Mouse (Mus musculus) left cerebral cortex, adult 9 months (tissue): ENCODE results near the gene Prss48.
"Not testable (repeated sequence)": the region's sequence is repeated elsewhere in the genome, so short reads cannot be mapped to it uniquely, and the experiment has no call there.

Experiments
- DNase-seq, 2 experiments: peaks; one replicate each; pipeline ENCODE4 v3.0.0; 2022; ENCODE audit warnings: low spot score in 2 of 2

Prss48 gene

DNA sequence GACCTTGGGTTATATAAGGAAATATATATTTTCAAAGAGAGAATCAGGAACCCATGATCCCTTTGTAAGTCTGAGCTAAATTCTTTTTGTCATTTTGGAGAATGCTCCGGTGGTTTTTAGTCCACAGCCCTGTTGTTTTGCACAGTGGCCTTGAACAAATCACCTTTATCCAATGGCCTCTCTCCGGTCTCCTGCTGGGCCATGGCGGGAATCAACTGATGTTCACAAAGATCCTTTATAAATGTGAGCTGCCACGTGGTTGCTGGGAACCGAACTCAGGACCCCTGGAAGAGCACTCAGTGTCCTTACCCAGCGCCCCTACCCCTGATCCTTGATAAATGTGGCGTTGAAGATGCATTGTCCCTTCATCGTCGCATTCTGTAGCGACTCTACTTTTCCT is 2.5 kb upstream of the Prss48 start:
- no peak for DNase-seq

DNA sequence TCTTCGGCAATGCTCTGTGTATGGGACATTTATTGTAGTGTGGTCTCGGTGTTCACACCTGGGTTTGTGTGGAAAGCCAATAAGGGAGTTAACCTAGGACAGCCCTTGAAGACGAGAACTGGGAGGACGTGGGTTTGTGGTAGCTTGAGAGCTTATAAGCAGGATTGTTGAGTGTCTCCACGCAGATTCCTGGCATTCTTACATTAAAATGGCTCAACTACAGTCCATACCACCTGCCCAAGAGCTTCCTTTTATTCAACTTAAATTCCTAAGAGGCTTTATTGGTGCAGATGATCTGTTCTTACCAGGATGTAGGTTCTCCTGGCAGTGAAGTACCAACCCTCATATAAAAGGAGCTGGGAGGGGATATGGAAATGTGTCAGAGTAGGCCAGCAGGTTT is 649 bp upstream of the Prss48 start:
- DNase-seq = no peak

DNA sequence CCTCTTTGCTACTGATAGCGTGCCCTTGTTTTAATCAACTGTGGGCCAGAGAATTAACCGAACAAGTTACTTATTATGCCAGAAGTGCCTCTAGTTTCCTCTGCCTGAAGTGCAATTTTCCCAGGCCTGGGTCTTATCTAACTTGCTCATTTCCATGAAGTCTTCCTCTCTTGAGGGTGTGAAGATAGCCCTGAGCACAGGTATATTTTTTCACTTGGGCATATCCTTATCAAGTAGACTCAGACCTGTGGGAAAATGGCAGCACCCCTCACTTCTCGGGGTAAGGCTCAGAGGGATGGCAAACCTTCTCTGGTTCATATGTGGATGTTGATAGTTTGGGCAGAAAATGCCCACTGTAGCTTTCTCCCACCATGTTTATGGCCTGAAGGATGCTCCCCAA is 1.0 kb downstream of the Prss48 start:
- DNase-seq = no peak

DNA sequence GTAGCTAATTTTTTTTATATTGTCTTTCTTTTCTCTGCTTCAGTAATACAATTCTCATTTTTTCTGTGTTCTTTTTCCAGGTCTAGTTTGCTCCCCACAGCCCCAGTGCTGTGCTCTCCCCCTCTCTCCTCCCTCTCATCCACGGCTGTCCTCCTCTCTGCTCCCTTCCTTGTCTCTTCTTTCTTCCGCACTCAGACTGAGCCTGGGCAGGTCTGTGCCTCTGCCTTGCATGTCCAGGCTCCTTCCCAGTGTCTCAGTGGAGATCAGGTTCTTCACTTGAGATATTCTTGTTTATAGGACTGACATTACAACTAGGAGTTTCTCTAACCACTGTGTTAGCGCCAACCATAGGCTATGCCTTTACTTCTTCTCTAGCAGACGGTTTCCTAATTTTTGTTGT is 7.6 kb downstream of the Prss48 start:
- no peak for DNase-seq

DNA sequence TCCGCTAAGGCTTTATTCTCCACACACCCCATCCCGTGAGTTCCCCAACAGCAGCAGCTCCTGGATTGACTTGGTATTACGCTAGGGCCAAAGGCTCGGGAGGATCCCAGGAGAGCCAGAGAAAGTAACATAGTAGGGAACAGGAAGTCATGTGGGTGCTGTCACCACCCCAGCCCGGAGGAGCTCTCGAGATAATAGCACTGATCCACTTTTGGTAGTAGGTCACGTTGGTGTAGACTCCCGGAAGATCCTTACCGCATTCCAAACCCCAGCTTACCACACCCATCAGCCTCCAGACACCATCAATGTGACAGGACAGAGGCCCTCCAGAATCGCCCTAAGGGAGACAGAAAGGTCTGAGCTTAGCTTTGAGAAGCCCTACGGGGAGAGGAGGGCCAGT is 8.5 kb downstream of the Prss48 start:
- no peak for DNase-seq

DNA sequence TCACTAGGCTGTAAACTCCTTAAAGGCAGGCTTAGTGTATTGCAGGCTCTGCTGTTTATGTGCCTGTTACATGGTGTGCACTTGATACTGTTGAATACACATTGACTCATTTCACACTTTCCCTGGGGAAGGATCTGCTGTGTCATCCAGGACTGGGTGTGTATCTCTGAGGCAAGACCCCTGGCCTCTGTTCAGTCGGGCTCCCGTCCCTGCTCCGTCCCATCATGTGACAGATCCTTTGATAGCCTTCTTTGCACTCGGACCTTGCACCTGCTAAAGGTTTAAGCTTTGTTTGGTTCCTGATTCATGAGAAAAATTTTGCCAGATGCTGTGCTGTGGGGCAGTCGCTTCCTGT is 10.5 kb downstream of the Prss48 start:
- DNase-seq = no peak

DNA sequence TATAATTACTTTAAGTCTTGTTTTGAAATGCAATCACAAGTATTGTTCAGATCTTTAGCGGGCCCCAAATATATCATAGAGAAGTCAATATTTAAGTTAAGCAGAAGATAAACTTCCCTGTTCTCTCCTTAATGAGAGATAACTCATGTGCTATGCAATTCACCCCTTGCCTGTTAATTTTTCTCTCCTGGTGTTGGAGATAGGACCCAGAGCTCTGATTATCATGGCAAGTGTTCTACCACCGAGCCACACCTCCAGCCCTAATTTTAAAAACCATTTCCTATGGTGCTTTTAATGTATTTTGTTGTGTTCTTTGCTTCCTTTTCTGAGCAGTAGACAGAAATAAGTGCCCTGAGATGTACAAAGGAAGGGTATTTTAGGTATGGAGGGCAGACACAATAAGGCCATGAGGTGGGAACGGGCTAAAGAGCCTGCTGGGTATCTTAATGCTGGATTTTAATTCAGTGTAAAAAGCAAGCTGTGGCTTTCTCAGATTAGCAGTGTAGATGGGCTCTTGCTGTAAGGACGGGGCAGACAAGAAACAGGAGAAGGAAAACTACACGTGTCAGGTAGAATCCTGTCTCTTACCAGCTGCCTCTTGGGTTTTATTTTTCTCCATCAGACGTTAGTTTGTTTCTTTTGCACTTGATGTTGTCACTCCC is 11.0 kb downstream of the Prss48 start:
- no peak for DNase-seq

DNA sequence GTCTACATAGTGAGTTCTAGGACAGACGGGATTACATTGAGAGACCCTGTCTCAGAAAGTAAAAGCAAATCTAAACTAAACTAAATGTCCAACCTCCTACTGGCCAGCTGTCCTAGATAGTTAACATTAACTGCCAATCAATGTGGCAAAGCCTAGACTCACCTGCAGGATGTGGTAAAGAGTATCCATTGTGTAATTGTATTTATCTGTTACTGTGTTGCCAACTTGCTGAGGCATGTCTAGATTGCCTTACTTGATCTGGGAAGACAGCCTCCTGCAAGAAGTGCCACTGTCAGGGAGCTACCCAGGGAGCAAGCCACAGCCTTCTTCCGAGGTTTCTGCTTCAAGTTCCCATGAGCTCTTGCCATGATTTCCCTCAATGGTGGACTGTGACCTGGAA is 15.1 kb downstream of the Prss48 start:
- no peak for DNase-seq

DNA sequence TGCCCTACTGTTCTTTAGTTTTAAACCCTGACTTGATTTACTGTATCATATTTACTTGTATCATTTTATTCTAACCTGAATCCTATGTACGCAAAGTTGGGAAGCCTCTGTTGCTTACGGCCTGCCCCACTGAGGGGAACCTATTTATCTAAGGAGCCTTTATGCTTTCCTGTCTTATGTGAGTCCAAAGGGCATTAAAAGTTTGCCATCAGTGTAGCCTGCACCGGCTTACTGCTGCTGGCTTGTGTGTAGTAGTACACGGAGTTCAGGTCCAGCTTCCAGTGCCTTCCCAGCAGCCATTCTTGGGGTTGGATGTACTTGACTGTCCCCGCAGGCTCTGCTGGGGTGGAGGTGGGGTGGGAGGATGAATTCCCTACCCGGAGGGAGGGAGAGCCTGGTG is 17.8 kb downstream of the Prss48 start:
- DNase-seq = no peak

DNA sequence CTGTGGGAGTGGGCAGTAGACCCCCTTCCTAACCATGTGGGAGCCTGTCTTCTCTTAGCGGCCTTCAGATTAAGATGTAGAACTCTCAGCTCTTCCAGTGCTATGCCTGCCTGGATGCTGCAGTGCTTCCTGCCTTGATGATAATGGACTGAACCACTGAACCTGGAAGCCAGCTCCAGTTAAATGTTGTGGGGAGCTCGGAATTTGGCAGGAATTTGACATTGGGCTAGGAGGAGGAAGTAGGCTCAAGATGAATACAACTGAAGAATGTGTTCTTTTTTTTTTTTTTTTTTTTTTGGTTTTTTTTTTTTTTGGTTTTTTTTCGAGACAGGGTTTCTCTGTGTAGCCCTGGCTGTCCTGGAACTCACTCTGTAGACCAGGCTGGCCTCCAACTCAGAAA is 20.5 kb downstream of the Prss48 start:
- DNase-seq = not testable (repeated sequence)

DNA sequence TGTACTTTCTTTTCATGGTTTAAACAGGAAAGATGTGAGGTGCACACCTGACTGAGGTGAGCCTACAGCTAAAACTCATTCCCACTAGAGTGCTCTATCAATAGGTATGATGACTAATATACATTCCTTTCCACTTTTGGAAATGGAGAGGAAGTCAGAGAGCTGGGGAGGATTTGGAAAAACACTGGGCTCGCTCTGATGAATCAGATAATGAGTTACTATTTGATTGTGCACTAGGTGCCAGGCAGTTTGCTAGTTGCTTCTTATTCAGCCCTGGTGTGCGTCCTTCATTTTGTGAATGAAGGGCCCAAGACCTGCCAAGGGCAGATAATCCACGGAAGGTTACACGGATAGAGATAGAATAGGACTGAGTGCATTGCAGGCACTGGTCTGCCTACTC is 22.3 kb downstream of the Prss48 start:
- DNase-seq = no peak

DNA sequence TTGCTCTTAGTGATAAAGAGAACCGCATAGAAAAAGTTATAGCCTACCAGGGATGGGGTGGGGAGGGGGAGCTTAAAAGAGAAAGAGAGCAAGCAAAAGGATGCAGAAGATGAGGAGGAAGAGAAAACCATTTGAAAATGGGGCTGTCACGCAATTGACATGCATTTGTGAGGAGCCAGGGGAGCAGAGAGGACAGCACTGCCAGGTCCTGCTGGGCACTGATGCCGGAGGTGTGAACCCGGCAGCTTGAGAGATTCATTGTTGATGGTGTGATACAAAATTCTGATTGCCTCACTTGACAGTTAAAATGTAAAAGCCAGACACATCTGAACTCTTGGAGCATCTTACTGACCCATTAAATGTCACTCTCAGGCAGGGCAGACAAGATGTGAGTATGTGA is 27.8 kb downstream of the Prss48 start:
- DNase-seq = no peak

DNA sequence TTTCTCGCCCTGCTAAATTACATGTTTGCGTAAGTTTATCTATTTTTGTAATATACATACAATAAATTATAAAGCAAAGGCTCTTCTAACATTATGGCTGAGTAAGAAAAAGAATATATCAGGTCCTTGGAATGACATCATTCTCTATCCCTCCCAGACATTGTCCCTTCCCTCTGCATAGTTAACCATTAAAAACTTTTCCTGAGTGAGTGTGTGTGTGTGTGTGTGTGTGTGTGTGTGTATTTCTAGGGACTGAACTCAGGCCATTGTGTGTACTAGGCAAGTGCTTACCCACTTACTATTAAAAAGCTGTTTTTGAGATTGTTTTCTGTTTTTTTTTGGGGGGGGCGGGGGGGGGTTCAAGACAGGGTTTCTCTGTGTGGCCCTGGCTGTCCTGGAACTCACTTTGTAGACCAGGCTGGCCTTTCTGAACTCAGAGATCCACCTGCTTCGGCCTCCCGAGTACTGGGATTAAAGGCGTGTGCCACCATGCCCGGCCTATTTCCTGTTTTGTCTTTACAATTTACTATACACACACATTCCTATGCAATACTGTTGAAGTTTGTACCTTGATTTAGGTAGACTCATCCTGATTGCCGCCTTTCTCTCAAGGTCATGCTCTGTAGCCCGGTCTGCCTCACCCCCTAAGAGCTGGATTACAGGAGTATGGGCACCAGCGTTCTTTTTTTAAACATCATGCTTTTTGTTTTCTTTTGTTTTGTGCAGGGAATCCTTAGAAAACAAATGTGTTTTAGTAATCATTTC is 28.7 kb downstream of the Prss48 start:
- DNase-seq = no peak

DNA sequence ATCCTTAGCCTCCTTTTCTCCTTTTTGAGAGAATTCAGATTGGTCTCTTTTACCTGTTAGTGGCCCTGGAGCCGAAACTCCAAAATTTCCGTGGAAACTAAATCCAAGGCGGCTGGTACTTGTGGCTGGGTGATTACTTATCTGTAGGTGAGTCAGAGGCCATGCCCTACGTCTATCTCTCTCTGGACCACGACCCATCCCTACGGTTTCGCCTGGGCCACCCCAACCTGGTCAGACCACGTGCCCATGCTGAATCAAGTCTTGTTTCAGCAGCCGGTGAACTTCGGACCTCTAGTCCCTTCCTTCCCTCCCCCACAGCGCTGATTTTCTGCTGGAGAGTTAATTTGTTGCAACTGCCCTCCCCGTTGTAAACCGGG is 30.7 kb downstream of the Prss48 start:
- DNase-seq = no peak

DNA sequence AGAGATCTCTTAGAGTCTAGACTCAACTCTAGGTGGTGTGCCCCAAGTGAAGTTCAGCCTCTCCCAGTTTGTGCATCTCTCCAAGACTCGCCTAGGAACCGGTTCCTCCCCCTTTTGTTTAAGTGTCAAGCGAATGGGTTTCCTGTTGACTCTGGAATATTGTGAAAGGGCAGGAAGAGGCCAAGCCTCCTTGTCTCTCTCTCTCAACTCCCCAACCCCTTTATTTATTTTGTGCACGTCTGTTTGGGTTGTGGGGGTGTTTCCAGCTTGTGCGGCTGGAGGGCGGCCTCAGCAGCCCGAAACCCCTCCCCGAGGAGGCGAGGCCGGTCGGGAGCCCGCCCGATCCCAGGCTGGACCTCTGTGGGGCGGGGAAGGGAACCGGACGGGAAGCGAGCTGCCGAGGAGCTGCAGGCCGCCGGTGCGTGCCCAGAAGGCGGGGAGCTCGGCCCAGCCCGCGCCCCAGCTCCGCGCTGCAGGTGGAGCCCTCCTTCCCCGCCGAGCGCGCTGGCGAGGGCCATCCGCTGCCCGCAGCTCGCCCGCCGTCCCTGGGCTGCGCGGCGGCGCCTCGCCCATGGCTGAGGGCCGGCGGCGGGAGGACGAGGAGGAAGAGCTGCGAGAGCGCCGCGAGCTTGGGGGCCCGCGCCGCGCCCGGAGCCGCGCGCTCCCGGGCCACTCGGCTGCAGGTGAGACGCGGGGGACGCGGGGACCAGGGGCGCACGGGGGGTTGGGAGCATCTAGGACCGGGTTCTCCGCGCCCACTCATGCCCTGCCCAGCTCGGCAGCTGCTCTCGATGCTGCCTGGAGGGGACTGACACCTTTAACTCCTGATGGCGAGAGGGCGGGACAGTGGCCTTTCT is 31.3 kb downstream of the Prss48 start, which contains the start of gene Sh3d19:
Sh3d19 (plus strand) TSS at position 368 of the 857 bp plus-strand sequence.
- peak in 1 of 2 experiments; percentile 50 for DNase-seq

DNA sequence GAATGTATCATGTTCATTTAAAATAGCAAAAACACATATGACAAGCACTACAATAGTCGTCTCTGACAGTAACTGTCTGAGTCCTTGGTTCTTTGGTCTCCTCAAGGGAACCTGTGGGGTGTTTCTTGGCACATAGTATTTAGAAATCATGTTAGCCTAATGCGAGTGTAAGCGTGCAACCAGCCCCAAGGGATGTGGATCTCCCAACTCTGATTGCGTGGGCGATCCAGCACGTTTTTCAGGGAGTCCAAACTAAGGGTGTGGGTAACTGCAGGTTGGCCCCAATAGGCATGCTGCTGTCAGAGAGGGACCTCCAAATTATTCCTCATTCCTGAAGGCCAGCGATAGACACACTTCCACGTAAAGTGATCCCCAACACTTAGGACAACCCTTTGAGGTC is 33.3 kb downstream of the Prss48 start:
- no peak for DNase-seq

DNA sequence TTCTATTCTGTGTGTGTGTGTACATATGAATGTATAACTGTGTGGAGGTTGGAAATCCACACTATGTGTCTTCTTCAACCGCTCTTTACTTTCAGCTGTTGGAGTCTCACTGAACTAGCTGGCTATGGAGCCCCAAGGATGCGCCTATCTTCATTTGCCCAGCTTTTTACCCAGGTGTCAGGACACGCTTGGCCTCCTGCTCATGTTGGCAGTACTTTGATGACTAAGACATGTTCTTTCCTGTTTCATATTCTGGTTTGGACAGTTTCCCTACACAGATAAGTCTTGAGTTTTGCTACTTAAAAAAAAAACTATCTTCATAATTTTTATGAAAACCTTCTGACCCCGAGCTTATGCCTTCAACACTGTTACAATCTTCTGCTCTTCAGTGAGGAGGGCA is 36.8 kb downstream of the Prss48 start:
- DNase-seq = no peak

DNA sequence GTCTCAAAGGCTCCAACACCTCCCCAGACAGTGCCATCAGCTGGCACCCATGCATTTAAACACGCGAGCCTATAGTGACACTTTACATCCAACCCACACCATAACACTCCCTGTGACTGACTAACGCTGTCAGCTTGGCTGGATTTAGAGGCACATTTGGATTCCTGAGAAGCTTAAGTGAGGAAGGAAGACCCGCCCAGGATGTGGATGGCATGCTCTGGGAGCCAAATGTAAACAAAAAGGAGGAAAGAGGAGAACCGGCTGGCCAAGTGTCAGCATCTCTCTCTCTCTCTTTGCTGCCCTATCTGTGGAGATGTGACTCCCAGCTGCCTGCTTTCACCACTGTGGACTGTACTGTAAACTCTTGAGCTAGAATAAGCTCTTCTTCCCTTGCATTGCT is 41.2 kb downstream of the Prss48 start:
- peak in 1 of 2 experiments; percentile 20 for DNase-seq

DNA sequence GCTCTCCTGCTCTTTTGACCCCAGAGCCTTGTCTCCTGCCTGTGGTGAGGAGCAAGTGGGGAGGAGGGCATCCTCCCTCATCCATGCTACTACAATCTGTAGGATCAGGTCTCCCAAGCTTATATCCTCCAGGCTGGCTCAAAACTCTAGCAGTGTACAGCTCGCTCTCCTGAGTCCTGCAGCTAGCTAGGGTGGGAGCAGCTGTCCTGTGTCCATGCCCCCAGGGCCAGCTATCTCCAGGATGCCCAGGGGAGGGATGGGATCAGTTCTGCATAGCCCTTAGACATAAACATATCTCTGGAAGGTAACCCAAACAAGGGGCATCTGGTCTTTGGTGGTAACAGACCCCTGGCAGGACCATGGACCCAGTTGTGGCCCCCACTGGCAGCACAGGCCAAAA is 42.6 kb downstream of the Prss48 start:
- DNase-seq = no peak

DNA sequence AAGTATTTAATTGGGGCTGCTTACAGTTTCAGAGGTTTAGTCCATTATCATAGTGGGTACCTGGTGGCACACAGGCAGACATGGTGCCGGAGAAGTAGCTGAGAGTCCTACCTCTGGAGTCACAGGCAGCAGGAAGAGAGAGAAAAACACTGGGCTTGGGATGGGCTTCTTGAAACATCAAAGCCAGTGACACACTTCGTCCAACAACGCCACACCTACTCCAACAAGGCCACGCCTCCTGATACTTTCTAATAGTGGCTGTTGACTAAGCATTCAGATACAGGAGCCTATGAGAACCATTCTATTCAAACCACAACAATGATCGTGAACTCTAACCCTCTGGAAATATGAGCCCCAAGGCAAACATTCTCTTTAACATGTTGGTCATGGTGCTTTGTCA is 46.6 kb downstream of the Prss48 start:
- no peak for DNase-seq

DNA sequence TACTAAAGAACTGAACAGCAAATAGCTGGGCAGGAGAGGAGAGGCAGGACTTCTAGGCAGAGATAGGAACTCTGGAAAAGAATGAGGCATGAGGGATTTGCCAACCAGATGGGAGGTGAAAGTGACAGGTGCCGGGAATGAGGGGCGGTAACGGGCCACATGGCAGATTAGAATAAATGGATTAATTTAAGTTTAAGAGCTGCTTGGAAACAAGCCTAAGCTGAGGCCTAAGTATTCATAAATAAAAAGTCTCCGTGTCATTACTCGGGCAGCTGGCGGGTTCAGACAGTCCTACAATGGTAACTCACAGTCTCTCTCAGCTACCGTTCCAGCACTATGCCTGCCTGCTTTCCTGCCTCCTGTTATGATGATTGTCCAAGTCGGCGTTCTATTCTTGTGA is 47.0 kb downstream of the Prss48 start:
- DNase-seq = no peak

DNA sequence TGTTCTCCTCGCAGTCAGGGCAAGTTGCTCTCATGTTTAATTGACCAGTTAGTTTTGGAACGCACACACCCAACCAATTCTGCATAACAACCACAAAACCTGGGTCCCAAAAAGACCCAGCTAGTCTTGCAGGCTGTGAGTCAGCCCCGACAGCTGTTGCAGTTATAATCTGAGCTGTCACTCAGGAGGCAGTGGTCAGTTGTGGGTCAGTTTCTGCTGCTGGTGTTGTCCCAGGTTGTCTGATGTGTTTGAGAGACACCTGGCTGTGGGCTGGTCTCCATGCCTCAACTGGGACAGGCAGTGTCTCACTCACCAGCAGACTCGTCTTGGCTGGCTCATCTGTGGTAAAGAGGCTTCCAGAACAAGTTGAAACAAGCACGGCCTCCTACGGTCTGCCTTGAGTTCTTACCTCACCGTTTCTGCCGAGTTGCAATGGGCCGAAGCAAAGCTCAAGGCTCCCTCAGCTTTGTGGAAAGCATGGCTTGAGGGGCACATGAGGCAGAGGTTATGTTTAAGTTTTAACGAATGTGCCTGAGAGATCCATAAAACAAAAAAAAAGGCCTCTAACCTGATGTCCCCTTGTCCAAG is 49.5 kb downstream of the Prss48 start:
- no peak for DNase-seq
